Mouse (Mus musculus) stomach, postnatal 0 days (tissue): ENCODE data around the gene Plekhb2. TPM values are rescaled to one million over a fixed set of nuclear protein-coding genes. Genes with fewer than 3 reads are reported as not detected.

Experiments
- ATAC-seq: fragments of 200-750 bp; cut with Nextera tagmentation; 2 replicates; pipeline ENCODE4 v1.8.0; 2017; ENCODE audit not compliant: low FRiP score, low TSS enrichment
- DNase-seq: peaks from one replicate; pipeline ENCODE4 v3.0.0-alpha.2; 2016; ENCODE audit warnings: low spot score
- H3K27ac ChIP-seq: fragments of 300-500 bp; sonication (generic); replicated peaks from 2 replicates; pipeline ENCODE4 v1.5.1; 2014; ENCODE audit warnings: mild to moderate bottlenecking, control low read depth
- H3K27me3 ChIP-seq: fragments of 300-500 bp; sonication (generic); 2 replicates; pipeline ENCODE4 v1.6.1; 2014; ENCODE audit warnings: low read length; ENCODE audit not compliant: control insufficient read depth, insufficient read depth
- H3K36me3 ChIP-seq: fragments of 300-500 bp; sonication (generic); 2 replicates; pipeline ENCODE4 v1.6.1; 2014; ENCODE audit warnings: low read length, mixed read lengths; ENCODE audit not compliant: control insufficient read depth, insufficient read depth
- H3K4me1 ChIP-seq: fragments of 300-500 bp; sonication (generic); replicated peaks from 2 replicates; pipeline ENCODE4 v1.6.1; 2014; ENCODE audit warnings: antibody characterized with exemption; ENCODE audit not compliant: control insufficient read depth, insufficient read depth
- H3K4me2 ChIP-seq: fragments of 300-500 bp; sonication (generic); replicated peaks from 2 replicates; pipeline ENCODE4 v1.6.1; 2014; ENCODE audit warnings: low read depth, mild to moderate bottlenecking, control low read depth, moderate library complexity
- H3K4me3 ChIP-seq: fragments of 300-500 bp; sonication (generic); 2 replicates; pipeline ENCODE4 v1.5.1; 2014; ENCODE audit warnings: low read depth, low read length, control low read depth
- H3K9ac ChIP-seq: fragments of 300-500 bp; sonication (generic); 2 replicates; pipeline ENCODE4 v1.6.1; 2014; ENCODE audit warnings: mild to moderate bottlenecking, low read length, control low read depth, mixed read lengths
- H3K9me3 ChIP-seq: fragments of 300-500 bp; sonication (generic); 2 replicates; pipeline ENCODE4 v1.6.1; 2016; ENCODE audit warnings: low read length; ENCODE audit not compliant: control insufficient read depth
- CTCF ChIP-seq: IDR thresholded peaks from 2 replicates; pipeline ENCODE4 v1.5.1; 2016; ENCODE audit warnings: antibody characterized with exemption, low read depth, mild to moderate bottlenecking, moderate library complexity
- EP300 ChIP-seq: optimal IDR thresholded peaks from 2 replicates; pipeline ENCODE3; 2016; ENCODE audit warnings: antibody characterized with exemption
- WGBS: fragments of 180-500 bp; shearing (Covaris S2); extraction: QIAGEN DNeasy Blood & Tissue Kit; methylation state at CpG from one replicate; pipeline ENCODE4 v1.1.7; 2014; 5-methylcytosine and 5-hydroxymethylcytosine counted together
- polyA plus RNA-seq: library from polyadenylated mRNA; unstranded; fragments of >200 nt; fragmentation: Nextera tagmentation; extraction: Ambion mirVana; gene quantifications from 2 replicates; pipeline ENCODE4 v1.2.1, GENCODE M21; 2015

Plekhb2 gene
- polyA plus RNA-seq, 1 experiment from 2014 or later: 105 TPM

DNA sequence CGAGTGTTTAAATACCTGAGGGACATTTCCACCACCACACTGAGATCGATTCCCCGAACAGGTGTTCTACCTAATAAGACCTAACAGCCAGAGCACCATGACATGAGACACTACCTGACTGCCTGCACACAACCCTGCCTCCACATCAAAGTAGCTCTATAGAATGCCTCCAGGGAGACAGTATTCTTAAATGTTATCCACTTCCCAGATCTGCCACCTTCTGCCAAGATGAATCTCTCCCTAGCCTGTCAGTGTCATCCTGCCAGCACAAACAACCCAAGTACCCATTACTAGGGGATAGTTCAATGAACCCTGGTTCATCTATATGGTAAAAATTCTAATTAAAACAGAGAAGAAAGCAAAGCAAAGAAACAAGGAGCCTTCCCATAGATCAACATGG, 2.7 kb upstream of the Plekhb2 start:
- no peak overlapping the region for H3K27ac ChIP-seq
- ATAC-seq: no peak
- no peaks in the 10 kb centered on the region for H3K9me3 ChIP-seq
- 85% methylated on average over 3 of the region's 3 CpGs for WGBS
- H3K4me3 ChIP-seq: no peak overlapping the region
- no peak overlapping the region for H3K9ac ChIP-seq
- TF ChIP-seq EP300: no peak
- no peak for TF ChIP-seq CTCF
- no peak for DNase-seq
- H3K4me1 ChIP-seq: no peaks in the 10 kb centered on the region
- no peaks in the 10 kb centered on the region for H3K36me3 ChIP-seq
- H3K4me2 ChIP-seq: no peak overlapping the region
- no peaks in the 10 kb centered on the region for H3K27me3 ChIP-seq

GRCm38 (mm10) chr1:34850343-34851136, 764 bp downstream of the Plekhb2 start:
- Histone ChIP-seq H3K27ac (peak overlapping the region; percentile 93), H3K4me2 (peak overlapping the region; percentile 93), H3K27me3 (no peaks in the 10 kb centered on the region), H3K4me1 (no peaks in the 10 kb centered on the region), H3K9ac (peak overlapping the region; percentile 92), H3K36me3 (no peaks in the 10 kb centered on the region), H3K4me3 (peak overlapping the region; percentile 73), H3K9me3 (no peaks in the 10 kb centered on the region)
- ATAC-seq (peak; percentile 18; the same call in 1 of the 2 replicates), DNase-seq (peak; percentile 29)
- 40% methylated on average over 10 of the region's 11 CpGs for WGBS
- TF ChIP-seq CTCF: no peak
- TF ChIP-seq EP300: no peak

DNA sequence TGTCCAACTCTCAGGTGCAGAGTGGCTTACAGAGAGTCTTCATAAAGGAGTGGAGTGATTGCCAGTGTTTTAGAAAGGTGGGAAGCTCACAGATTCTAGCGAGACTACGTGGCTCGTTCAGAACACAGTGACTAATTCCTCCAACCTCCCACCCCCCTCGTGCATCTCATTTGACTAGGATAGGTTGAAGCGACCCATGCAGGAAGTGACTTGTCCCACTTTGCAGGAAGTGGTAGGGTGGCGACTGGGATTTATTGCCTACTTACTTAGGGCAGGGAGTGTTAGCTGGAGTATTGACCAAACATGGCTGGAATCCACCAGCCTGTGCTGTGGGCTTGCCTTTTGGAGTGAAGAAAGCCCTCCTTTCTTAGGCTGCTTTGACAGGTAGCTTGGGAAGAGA, 1.8 kb downstream of the Plekhb2 start:
- Histone ChIP-seq H3K27me3 (no peaks in the 10 kb centered on the region), H3K9ac (peak overlapping the region; percentile 45), H3K4me2 (peak overlapping the region; percentile 93), H3K9me3 (no peaks in the 10 kb centered on the region), H3K27ac (peak overlapping the region; percentile 93), H3K4me1 (no peaks in the 10 kb centered on the region), H3K4me3 (peak overlapping the region; percentile 73; the same call in 1 of the 2 replicates), H3K36me3 (no peaks in the 10 kb centered on the region)
- WGBS: 32% methylated on average over 6 of the region's 6 CpGs
- DNase-seq (peak; percentile 73), ATAC-seq (peak; percentile 86)
- TF ChIP-seq EP300 (no peak), CTCF (no peak)

GRCm38 (mm10) chr1:34852116-34852878, 2.5 kb downstream of the Plekhb2 start:
- peak overlapping the region; percentile 93 for H3K27ac ChIP-seq
- H3K36me3 ChIP-seq: no peaks in the 10 kb centered on the region
- 58% methylated on average over 11 of the region's 11 CpGs for WGBS
- no peak overlapping the region; the same call in 1 of the 2 replicates for H3K9ac ChIP-seq
- no peak for DNase-seq
- peak overlapping the region; percentile 13; the same call in 1 of the 2 replicates for H3K4me3 ChIP-seq
- H3K27me3 ChIP-seq: no peaks in the 10 kb centered on the region
- H3K9me3 ChIP-seq: no peaks in the 10 kb centered on the region
- no peaks in the 10 kb centered on the region for H3K4me1 ChIP-seq
- peak overlapping the region; percentile 93 for H3K4me2 ChIP-seq
- no peak for TF ChIP-seq EP300
- no peak for TF ChIP-seq CTCF
- ATAC-seq: peak; percentile 47

GRCm38 (mm10) chr1:34853786-34854185, 4.0 kb downstream of the Plekhb2 start:
- no peak overlapping the region for H3K4me3 ChIP-seq
- H3K4me2 ChIP-seq: no peak overlapping the region
- no peaks in the 10 kb centered on the region for H3K27me3 ChIP-seq
- ATAC-seq (no peak), DNase-seq (no peak)
- H3K9me3 ChIP-seq: no peaks in the 10 kb centered on the region
- no peak for TF ChIP-seq EP300
- no peak for TF ChIP-seq CTCF
- WGBS: 81% methylated on average over 2 of the region's 2 CpGs
- no peaks in the 10 kb centered on the region for H3K4me1 ChIP-seq
- H3K9ac ChIP-seq: no peak overlapping the region
- H3K36me3 ChIP-seq: no peaks in the 10 kb centered on the region
- no peak overlapping the region for H3K27ac ChIP-seq
